Mouse (Mus musculus) megakaryocyte, adult 5-6 weeks (primary cell): ENCODE results near the gene Rbm20. TPM values are rescaled to one million over a fixed set of nuclear protein-coding genes. Genes with fewer than 3 reads are reported as not detected.

Experiments used
- ATAC-seq: 2 replicates; pipeline ENCODE4 v1.8.0; 2016; ENCODE audit warnings: mild to moderate bottlenecking, inconsistent platforms; ENCODE audit not compliant: poor library complexity, severe bottlenecking
- total RNA-seq, 2 experiments: library from RNA; stranded (forward) in 1 of 2; stranded (reverse) in 1 of 2; fragments of 153-499, 151-499 nt in 1 of 2; fragments of 221-1000, 200-1000 nt in 1 of 2; gene quantifications; 2 replicates each; pipeline versions ENCODE4 v1.2.3 to v1.2.4; 2015 to 2017

Gene Rbm20
- total RNA-seq, 2 experiments from 2014 or later, result 0.11 TPM; not detected in 1

DNA sequence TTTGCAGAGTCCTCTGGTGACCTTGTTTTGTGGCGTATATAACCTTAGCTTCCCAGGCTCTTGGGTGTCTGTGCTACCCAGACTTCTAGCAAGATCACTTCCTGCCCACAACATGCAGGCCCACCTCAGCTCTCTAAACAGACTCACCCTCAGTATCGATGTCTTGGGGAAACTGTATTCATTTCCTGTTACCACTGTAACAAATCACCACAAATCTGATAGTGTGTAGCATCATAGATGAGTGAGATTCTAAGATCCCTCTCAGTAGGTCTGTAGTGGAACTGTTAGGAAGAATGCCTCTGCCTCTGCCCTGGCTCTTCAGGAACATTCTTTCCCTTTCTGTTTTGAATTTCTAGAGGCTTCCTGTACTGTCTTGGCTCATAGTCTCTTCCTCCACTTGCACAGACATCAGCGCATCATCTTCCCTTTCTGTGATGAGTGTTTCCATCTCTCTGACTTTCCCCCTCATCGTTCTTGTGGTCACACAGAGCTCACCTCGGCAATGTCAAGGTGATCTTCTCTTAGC is 130.2 kb downstream of the Rbm20 start:
- peak; percentile 58 for ATAC-seq

DNA sequence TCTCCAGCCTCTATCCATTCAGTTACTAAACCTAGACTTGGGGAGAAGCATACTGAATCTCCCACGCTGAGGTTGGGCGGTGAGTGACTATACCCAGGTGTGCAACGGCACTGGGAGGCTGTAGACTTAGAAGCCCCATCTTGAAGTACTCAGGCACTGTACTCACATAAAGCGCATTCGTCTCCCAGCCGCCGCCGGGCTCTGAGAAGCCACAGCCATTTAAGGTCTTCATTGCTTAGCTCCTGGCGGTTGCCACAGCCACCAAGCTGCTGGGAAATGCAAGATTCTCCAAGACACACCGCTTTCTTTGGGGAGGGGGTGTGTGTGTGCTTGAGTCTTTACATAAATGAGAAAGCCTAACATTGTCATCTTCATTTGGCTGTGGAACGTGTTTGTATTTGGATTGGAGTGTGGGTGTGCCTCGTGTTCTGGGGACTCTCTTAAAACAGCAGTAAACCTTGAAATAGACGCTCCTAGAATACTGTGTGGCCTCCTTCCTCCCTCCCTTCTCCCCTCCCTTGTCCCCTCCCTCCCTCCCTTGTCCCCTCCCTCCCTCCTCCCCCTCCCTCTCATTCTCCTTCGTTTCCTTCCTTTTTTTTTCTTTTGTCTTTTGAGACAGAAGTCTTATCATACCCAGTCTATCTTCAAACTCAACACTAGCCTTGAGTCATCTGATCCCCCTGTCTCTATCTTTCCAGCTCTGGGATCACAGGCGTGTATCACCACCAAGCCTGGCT is 131.1 kb downstream of the Rbm20 start:
- no peak for ATAC-seq

GRCm38 (mm10) chr19:53809185-53809861 is 132.2 kb downstream of the Rbm20 start:
- ATAC-seq, result no peak

- ATAC-seq, result no peak
These were observed 132.9 kb downstream of the Rbm20 start for GRCm38 (mm10) chr19:53810024-53810423.

GRCm38 (mm10) chr19:53810584-53810983 is 133.5 kb downstream of the Rbm20 start:
- ATAC-seq, result no peak

- no peak for ATAC-seq
These were observed 136.5 kb downstream of the Rbm20 start for GRCm38 (mm10) chr19:53813576-53813975.

GRCm38 (mm10) chr19:53815714-53816113 is 138.6 kb downstream of the Rbm20 start:
- ATAC-seq, result no peak

- no peak for ATAC-seq
These were observed 139.1 kb downstream of the Rbm20 start for GRCm38 (mm10) chr19:53816242-53816641.

DNA sequence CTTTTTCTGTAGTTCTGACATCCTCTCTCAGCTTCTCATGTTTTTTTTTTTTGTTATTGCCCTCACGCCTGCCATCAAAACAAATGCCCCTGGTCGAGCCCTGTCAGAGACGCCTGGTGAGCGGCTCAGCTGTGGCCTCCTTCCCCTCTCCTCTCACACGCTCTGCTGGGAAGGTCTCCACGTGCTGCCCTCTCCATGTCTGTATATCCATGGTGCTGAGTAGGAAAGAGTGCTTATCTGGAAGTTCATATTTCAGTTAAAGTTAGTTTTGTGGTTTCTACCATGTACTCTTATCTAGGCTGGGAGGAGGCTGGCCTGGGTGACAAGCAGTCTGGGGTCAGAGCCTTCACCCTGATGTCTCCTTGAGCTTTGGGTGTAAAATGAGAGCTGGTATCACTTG is 142.2 kb downstream of the Rbm20 start:
- ATAC-seq, result peak; percentile 21

DNA sequence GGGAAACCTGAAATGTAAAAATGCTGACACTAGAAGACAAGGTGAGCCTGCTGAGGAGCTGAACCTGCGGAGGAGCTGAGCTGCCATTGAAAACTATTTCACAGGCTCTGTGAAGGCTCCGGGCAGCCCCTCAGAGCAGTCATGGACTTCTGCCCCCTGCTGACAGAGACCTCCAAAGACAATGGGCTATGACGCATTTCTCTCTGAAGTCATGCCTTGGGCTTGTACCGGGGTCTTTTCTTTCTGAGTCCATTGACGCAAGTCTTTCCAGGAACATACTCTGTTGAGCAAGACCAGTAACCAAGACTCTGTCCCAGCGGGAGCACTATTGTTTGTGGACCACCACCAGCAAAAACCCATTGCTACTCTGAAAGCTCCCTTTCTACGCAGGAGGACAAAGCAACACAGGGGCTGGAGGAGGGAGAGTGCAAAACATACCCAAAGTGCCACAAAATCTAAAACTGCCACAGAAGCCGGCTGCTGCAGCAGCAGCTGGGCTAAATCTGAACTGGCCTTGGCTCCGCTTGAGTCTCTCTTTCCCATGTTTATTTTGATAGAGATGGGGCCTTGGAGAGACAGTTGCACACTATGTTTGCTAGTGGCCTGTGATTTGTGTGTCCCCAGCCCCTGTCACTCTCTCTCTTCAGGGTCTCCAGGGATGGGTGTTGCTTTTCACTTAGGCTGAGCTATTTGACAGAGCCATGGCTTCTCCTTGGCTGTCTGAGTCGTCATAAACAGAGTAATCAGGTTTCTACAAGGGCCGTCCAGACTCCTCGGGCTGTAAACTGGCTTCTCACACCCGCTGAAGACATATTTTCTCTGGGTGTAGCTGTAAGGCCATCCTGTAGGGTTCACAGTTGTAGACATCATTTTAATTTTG is 144.4 kb downstream of the Rbm20 start:
- ATAC-seq, result no peak

- no peak for ATAC-seq
These were observed 146.7 kb downstream of the Rbm20 start for GRCm38 (mm10) chr19:53823847-53824246.

DNA sequence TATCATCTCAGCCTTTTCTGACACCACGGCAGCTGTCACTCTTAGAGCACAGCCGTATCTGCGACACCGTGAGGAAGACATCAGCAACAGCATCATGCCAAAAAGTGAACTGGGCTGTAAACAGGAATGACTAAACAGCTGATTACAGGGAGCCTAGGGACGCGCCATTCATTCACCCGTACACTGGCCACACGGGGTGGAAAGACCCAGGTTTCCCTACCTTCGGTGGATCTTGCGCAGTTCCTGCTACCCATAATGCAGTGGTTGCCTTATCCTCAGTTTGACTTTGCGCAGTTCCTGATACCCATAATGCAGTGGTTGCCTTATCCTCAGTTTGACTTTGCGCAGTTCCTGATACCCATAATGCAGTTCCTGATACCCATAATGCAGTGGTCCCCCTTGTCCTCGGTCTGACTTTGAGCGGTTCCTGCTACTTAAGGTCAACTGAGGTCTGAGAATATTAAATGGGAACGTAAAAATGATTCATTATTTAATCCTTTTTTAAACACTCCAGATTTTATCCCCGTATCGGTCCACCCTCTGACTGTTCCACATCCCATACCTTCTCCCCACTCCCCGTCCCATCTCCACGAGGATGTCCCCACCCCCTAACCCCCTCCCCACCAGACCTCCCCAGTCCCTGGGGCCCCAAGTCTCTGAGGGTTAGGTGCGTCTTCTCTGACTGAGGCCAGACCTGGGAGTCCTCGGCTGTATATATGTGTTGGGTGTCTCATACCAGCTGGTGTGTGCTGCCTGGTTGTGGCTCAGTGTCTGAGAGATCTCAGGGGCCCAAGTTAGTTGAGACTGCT is 148.0 kb downstream of the Rbm20 start:
- peak; percentile 95 for ATAC-seq

- ATAC-seq, result no peak
These were observed 152.9 kb downstream of the Rbm20 start for GRCm38 (mm10) chr19:53829990-53830389.

GRCm38 (mm10) chr19:53830407-53831163 is 153.5 kb downstream of the Rbm20 start:
- no peak for ATAC-seq

GRCm38 (mm10) chr19:53831164-53831448 is 154.0 kb downstream of the Rbm20 start:
- no peak for ATAC-seq

GRCm38 (mm10) chr19:53832512-53832911 is 155.4 kb downstream of the Rbm20 start:
- ATAC-seq, result no peak

- ATAC-seq, result no peak
These were observed 156.8 kb downstream of the Rbm20 start for GRCm38 (mm10) chr19:53833745-53834369.

DNA sequence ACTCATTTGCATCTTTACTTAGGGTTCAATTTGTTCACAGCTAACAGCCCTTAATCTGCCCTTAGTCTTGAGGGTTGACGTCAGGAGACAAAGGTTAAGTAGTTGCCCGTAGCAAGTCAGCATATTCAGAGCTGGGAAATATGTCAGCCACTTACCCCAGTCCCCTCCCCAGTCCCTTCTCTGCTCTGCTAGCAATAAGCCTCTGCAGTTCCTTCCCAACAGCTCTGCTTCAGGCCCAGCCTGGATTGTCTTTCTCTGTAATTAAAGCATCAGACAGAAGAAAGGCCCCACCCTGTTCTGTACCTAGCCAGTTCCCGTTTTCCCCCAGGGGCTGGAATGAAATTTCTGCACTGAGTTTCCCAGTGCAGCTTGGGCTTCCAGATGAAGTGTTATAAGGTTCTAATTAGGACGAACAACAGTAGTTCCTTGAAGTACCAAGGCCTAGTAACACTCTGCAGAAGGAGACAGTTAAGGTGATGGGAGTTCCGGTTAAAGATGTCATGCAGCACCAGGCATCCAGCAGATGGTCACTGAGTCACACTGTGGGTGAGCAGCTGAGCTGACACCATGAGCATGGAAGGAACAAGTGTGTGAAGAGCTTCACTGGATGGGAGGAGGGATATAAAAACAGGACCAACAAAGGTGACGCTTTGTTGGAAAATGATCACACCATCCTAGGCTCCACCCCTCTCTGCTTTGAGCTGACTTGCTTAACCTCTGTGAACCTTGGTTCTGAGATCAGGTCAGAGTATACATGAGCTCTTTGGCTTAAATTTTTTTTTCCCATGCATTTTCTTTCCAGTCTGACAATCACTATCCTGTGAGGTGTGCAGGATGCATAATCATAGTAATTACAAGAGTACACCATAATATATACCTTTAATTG is 159.7 kb downstream of the Rbm20 start:
- ATAC-seq, result no peak
